Mouse (Mus musculus): Measurements from ENCODE around the gene Olfr286.

DNA sequence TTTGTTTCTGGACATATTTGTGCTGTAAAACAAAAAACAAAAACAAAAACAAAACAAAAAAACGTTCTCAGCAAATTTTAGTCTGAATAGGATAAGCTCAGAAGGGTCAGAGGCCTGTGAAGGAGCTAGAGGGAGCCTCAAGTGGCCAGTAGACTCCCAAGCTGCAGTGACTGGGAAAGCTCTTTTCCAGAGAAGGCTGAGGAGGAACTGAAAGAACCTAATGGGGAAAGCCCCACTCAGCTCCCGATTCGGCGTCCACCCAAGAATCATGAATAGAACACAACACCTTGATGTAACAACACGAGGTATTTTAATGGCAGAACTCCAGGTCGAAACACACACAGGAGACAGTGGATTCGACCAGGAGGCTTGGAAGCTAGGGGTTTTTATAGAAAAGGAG lies 23.5 kb upstream of the Olfr286 start:
- TF ChIP-seq CTCF (IDR thresholded peaks at IDR 0.05; ENCODE audit: control insufficient read depth, insufficient read depth, insufficient replicate concordance, low read depth, low read length) (no peak), POLR2A (IDR thresholded peaks at IDR 0.05; ENCODE audit: control insufficient read depth, low read depth, low read length) (no peak)

All from testis, adult 2 months (tissue).